Mouse (Mus musculus) hindbrain, embryonic 14.5 days (tissue): ENCODE results near the gene Ctnna2. TPM values are rescaled to one million over a fixed set of nuclear protein-coding genes. Genes with fewer than 3 reads are reported as not detected.
A peak's percentile ranks its signal among the peaks of the same experiment; 100 is the strongest.

Experiments used
- ATAC-seq: fragments of 200-750 bp; cut with Nextera tagmentation; 2 replicates; pipeline ENCODE4 v1.8.0; 2017; ENCODE audit warnings: moderate number of reproducible peaks, mild to moderate bottlenecking, moderate TSS enrichment, moderate library complexity; ENCODE audit not compliant: low FRiP score
- DNase-seq: peaks from one replicate; pipeline ENCODE4 v3.0.0-alpha.2; 2015; ENCODE audit warnings: low spot score
- H3K27ac ChIP-seq: fragments of 300-500 bp; sonication (generic); 2 replicates; pipeline ENCODE4 v1.5.1; 2014; ENCODE audit warnings: mild to moderate bottlenecking, moderate library complexity
- H3K27me3 ChIP-seq: fragments of 300-500 bp; sonication (generic); 2 replicates; pipeline ENCODE4 v1.6.1; 2014; ENCODE audit warnings: mild to moderate bottlenecking, low read length, mixed read lengths; ENCODE audit not compliant: control insufficient read depth, insufficient read depth
- H3K36me3 ChIP-seq: fragments of 300-500 bp; sonication (generic); replicated peaks from 2 replicates; pipeline ENCODE4 v1.6.1; 2014; ENCODE audit not compliant: control insufficient read depth, insufficient read depth
- H3K4me1 ChIP-seq: fragments of 300-500 bp; sonication (generic); replicated peaks from 2 replicates; pipeline ENCODE4 v1.6.1; 2014; ENCODE audit warnings: antibody characterized with exemption, low read length, mixed read lengths; ENCODE audit not compliant: control insufficient read depth, insufficient read depth
- H3K4me2 ChIP-seq: fragments of 300-500 bp; sonication (generic); replicated peaks from 2 replicates; pipeline ENCODE4 v1.6.1; 2014; ENCODE audit warnings: mild to moderate bottlenecking, moderate library complexity
- H3K4me3 ChIP-seq: fragments of 300-500 bp; sonication (generic); replicated peaks from 2 replicates; pipeline ENCODE4 v1.5.1; 2014; ENCODE audit warnings: mild to moderate bottlenecking, low read length
- H3K9ac ChIP-seq: fragments of 300-500 bp; sonication (generic); 2 replicates; pipeline ENCODE4 v1.6.1; 2014
- H3K9me3 ChIP-seq: fragments of 300-500 bp; sonication (generic); 2 replicates; pipeline ENCODE4 v1.6.1; 2016; ENCODE audit warnings: low read length; ENCODE audit not compliant: control insufficient read depth
- WGBS: fragments of 180-500 bp; shearing (Covaris S2); extraction: QIAGEN DNeasy Blood & Tissue Kit; methylation state at CpG from one replicate; pipeline ENCODE4 v1.1.7; 2014; 5-methylcytosine and 5-hydroxymethylcytosine counted together
- polyA plus RNA-seq: library from polyadenylated mRNA; unstranded; fragments of >200 nt; fragmentation: Nextera tagmentation; extraction: Ambion mirVana; gene quantifications from 2 replicates; pipeline ENCODE4 v1.2.1, GENCODE M21; 2014

The Ctnna2 gene
- polyA plus RNA-seq, 1 experiment from 2014 or later: 122 TPM

DNA sequence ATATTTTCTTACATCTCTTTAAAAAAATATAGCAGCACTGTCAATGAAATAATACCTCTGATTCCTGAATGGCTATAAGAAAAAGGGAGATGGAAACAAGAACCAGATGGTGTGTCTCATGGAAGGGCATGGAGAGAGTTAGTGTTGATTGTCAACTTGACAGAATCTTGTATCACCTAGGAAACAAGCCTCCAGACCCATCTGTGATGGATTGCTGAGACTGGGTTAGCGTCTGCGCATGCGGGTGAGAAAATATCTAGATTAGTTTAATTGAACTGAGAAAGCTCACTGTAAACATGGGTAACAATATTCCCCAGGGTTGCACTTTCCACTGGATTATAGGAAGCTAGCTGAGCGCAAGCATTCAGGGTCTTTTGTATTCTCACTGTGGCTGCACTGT is 994.7 kb downstream of the Ctnna2 start:
- no peak for ATAC-seq
- Histone ChIP-seq H3K4me2 (no peak overlapping the region), H3K9ac (no peak overlapping the region), H3K4me3 (no peak overlapping the region), H3K9me3 (no peaks in the 10 kb centered on the region), H3K27me3 (no peaks in the 10 kb centered on the region), H3K36me3 (no peaks in the 10 kb centered on the region), H3K27ac (no peak overlapping the region), H3K4me1 (no peaks in the 10 kb centered on the region)
- 64% methylated on average over 4 of the region's 4 CpGs for WGBS
- DNase-seq: no peak

DNA sequence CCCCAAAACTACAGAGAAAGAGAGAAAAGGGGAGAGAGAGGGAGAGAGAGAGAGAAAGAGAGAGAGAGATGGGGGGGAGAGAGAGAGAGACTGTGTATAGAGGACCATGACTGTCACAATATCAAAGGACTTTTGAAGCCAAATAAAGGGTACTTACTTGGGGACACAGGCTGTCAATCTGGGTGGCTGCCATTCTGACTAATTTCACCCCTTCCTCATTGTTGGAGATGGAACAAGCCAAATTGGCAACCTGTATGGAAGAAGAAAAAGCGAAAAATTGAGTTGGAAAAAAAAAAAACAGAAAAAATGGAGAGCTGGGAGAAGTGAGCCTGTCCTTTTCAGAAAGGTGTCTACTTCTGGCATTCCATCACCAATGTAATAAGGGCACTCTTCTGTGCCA is 997.8 kb downstream of the Ctnna2 start:
- no peak overlapping the region for H3K4me3 ChIP-seq
- H3K4me2 ChIP-seq: no peak overlapping the region
- H3K9ac ChIP-seq: no peak overlapping the region
- no peaks in the 10 kb centered on the region for H3K9me3 ChIP-seq
- DNase-seq (no peak), ATAC-seq (no peak)
- H3K27me3 ChIP-seq: no peaks in the 10 kb centered on the region
- no peaks in the 10 kb centered on the region for H3K36me3 ChIP-seq
- H3K27ac ChIP-seq: no peak overlapping the region
- WGBS: 95% methylated on average over 1 of the region's 1 CpGs
- H3K4me1 ChIP-seq: no peaks in the 10 kb centered on the region

DNA sequence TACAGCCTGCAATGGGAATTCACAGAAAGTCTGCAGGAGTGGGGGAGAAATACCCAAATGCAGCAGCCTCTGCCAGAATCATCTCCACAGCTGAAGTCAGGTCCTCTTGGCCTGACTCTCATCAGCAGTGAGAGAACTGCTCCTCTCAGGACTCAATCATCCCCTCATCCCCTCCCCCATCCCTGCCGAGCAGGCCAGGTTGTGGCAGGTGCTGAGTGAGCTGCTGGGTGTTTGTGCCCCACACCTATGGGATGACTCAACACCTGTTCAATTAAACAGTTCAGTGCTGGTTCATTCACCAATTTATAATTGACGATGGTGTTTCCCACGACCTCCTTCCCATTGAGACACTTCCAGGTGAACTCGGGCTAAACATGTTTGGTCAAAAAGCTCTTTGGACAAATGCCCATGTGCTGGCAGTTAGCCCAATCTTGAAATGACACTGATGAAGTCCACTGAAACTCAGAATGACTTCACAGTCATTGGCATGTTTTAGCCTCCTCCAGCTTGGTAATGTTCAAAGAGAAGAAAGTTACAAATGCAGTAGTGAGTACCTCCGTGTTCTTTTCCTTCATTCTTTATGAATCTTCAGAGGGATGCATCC is 1000.1 kb downstream of the Ctnna2 start:
- no peak for ATAC-seq
- Histone ChIP-seq H3K27me3 (no peaks in the 10 kb centered on the region), H3K9me3 (no peaks in the 10 kb centered on the region), H3K4me1 (no peaks in the 10 kb centered on the region), H3K36me3 (no peaks in the 10 kb centered on the region), H3K4me2 (no peak overlapping the region), H3K9ac (no peak overlapping the region), H3K4me3 (no peak overlapping the region), H3K27ac (no peak overlapping the region)
- 77% methylated on average over 5 of the region's 5 CpGs for WGBS
- DNase-seq: no peak

DNA sequence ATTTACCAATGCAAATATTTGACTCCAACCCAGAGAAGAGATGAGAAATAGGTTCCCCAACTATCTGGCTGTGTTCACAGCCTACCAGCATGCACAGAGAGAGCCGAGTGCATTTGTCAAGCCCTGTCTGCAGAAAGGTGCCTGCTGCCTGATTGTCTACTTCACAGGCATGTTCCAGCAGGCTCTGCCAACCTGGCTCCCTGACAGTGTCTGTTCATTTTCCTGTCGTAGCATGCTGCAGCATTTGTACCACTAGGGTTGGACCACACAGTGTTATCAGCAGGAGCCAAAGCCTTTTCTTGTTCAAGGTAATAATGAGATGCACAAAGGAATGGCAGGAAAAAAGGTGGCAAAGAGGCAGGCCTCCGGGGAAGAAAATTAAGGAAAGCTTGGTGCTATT is 1001.7 kb downstream of the Ctnna2 start:
- no peaks in the 10 kb centered on the region for H3K27me3 ChIP-seq
- H3K4me3 ChIP-seq: no peak overlapping the region
- H3K27ac ChIP-seq: no peak overlapping the region
- H3K36me3 ChIP-seq: 0 out of 2 replicates have a peak, but pooled peaks cover 5% of the 10 kb centered on the region
- DNase-seq (no peak), ATAC-seq (peak; percentile 76; the same call in 1 of the 2 replicates)
- no peak overlapping the region for H3K4me2 ChIP-seq
- no peaks in the 10 kb centered on the region for H3K9me3 ChIP-seq
- 13% methylated on average over 3 of the region's 3 CpGs for WGBS
- no peak overlapping the region for H3K9ac ChIP-seq
- no peaks in the 10 kb centered on the region for H3K4me1 ChIP-seq

DNA sequence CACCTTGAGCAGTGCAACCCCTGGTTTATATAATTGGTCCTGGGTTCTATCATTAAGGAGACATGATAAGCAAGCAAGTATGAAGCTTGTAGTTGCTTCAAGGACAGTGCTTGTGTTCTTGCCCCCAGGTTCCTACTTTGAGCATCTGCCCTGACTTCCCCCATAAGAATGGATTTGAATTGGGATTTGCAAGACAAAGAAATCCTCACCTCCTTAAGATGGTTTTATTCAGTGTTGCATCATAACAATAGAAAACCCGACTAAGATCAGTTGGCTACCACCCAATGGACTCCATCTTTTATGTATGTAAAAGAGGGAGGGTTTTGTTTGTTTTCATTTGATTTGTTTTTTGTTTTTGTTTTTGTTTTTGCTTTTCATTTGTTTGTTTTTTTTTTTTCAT is 1005.2 kb downstream of the Ctnna2 start:
- Histone ChIP-seq H3K9ac (no peak overlapping the region), H3K9me3 (no peaks in the 10 kb centered on the region), H3K4me3 (no peak overlapping the region), H3K36me3 (0 out of 2 replicates have a peak, but pooled peaks cover 6% of the 10 kb centered on the region), H3K27me3 (no peaks in the 10 kb centered on the region), H3K27ac (no peak overlapping the region), H3K4me1 (no peaks in the 10 kb centered on the region), H3K4me2 (no peak overlapping the region)
- WGBS: 74% methylated on average over 1 of the region's 1 CpGs
- no peak for DNase-seq
- ATAC-seq: no peak

DNA sequence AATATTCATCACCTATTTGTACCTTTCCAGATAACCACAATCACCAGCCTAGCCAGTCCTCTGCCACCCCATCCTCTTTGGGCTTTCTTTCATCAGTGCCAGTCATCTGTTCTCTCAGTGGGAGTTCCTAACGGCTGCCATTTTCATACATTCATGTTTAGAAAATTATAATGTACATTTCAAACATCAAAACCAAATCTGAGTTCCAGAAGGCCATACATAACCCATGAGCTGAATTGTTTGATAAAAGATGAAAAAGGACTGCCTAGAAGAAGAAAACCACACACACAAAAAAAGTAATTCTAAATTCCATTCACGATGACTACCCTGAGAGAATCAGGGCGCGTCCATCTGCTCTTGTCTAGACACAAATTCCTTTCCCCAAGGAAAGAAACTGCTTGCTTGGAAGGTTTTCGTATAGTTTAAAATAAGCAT is 1014.5 kb downstream of the Ctnna2 start:
- Histone ChIP-seq H3K9ac (no peak overlapping the region), H3K36me3 (no peaks in the 10 kb centered on the region), H3K27me3 (no peaks in the 10 kb centered on the region), H3K4me2 (no peak overlapping the region), H3K27ac (no peak overlapping the region), H3K4me1 (no peaks in the 10 kb centered on the region), H3K4me3 (no peak overlapping the region), H3K9me3 (no peaks in the 10 kb centered on the region)
- no peak for DNase-seq
- 70% methylated on average over 5 of the region's 5 CpGs for WGBS
- ATAC-seq: no peak

DNA sequence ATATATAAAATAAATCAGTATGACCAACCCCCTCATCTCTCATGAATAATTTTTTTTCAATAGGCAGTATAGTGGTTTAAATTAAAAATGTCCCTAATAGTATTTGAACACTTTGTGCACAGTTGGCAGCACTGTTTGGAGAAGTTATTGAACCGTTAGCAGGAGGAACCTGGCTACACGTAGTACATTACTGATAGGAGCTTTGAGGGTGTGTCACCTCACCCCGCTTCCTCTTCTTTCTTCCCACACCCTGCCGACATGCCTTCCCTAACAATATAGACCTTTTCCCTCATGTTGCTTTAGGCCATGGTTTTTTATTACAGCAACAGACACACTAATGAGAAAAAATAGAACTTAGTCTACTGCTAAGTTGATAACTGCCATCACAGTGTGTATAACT is 1071.4 kb downstream of the Ctnna2 start:
- H3K36me3 ChIP-seq: no peaks in the 10 kb centered on the region
- H3K9me3 ChIP-seq: no peaks in the 10 kb centered on the region
- H3K27me3 ChIP-seq: no peaks in the 10 kb centered on the region
- H3K4me3 ChIP-seq: no peak overlapping the region
- no peak for ATAC-seq
- no peaks in the 10 kb centered on the region for H3K4me1 ChIP-seq
- no peak overlapping the region for H3K9ac ChIP-seq
- H3K4me2 ChIP-seq: no peak overlapping the region
- no peak for DNase-seq
- 78% methylated on average over 4 of the region's 4 CpGs for WGBS
- H3K27ac ChIP-seq: no peak overlapping the region

DNA sequence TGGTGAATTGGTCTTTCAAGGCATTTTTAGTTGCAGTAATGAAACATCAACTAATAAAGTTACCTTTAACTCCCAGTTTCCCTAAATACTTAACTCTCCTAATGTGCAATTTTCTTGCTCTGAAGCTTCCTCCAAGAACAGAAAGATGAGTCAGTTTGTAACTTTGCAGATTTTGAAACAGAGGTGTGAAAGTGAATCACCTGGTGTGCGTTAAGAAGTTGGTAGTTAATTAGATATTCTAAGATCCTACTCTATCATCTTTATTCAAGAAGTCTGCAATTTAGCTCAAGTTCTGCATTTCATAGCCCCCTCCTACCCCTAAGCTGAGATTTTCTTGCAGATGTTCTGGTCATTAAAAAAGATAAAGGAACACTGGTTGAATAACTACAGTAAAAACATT is 1082.3 kb downstream of the Ctnna2 start:
- H3K36me3 ChIP-seq: no peaks in the 10 kb centered on the region
- DNase-seq (no peak), ATAC-seq (no peak)
- 80% methylated on average over 1 of the region's 1 CpGs for WGBS
- H3K9ac ChIP-seq: no peak overlapping the region
- H3K4me3 ChIP-seq: no peak overlapping the region
- no peaks in the 10 kb centered on the region for H3K27me3 ChIP-seq
- H3K4me2 ChIP-seq: no peak overlapping the region
- no peaks in the 10 kb centered on the region for H3K4me1 ChIP-seq
- H3K27ac ChIP-seq: no peak overlapping the region
- no peaks in the 10 kb centered on the region for H3K9me3 ChIP-seq
